Mouse (Mus musculus): Measurements from ENCODE around the gene Wdr46. TPM values are rescaled to one million over a fixed set of nuclear protein-coding genes. Genes with fewer than 3 reads are reported as not detected.
"Not testable (repeated sequence)": the region's sequence is repeated elsewhere in the genome, so short reads cannot be mapped to it uniquely, and the experiment has no call there.

Wdr46 gene
- polyA plus RNA-seq, 1 experiment from 2014 or later = 37.2 TPM

DNA sequence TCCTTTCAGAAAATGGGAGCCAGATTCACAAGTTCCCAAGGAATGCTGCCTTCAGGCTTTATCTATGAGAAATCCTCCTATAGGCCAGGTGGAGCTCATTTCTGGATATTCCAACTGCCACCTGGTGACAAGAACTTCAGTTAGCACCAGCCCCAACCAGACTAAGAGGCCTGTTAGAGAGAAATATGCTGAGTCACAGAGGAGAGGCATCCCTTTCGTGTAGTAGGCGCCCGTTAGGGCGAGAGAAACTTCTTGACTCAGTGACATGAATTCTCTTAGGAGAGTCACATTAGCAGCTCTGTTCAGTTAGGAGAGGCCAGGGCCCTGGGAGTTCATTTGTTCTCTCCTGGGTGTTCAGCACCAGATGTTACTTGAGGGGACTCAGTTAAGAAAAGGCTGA lies 40.8 kb upstream of the Wdr46 start:
- H3K4me1 ChIP-seq (ENCODE audit: insufficient read depth) = no peaks in the 10 kb centered on the region
- no peak overlapping the region for H3K27ac ChIP-seq (ENCODE audit: low read depth)
- no peak overlapping the region for H3K9ac ChIP-seq
- no peaks in the 10 kb centered on the region for H3K9me3 ChIP-seq (ENCODE audit: low read depth, low read length)
- WGBS = 87% methylated on average over 4 of the region's 4 CpGs
- no peak for DNase-seq
- TF ChIP-seq CTCF (IDR thresholded peaks at IDR 0.05; ENCODE audit: low read depth) = no peak
- no peaks in the 10 kb centered on the region for H3K27me3 ChIP-seq (ENCODE audit: insufficient read depth, low read length)
- no peak overlapping the region for H3K4me2 ChIP-seq
- no peak for ATAC-seq (ENCODE audit: insufficient read depth)
- no peaks in the 10 kb centered on the region for H3K36me3 ChIP-seq (ENCODE audit: insufficient read depth)
- no peak overlapping the region for H3K4me3 ChIP-seq (ENCODE audit: low read depth, low read length)

DNA sequence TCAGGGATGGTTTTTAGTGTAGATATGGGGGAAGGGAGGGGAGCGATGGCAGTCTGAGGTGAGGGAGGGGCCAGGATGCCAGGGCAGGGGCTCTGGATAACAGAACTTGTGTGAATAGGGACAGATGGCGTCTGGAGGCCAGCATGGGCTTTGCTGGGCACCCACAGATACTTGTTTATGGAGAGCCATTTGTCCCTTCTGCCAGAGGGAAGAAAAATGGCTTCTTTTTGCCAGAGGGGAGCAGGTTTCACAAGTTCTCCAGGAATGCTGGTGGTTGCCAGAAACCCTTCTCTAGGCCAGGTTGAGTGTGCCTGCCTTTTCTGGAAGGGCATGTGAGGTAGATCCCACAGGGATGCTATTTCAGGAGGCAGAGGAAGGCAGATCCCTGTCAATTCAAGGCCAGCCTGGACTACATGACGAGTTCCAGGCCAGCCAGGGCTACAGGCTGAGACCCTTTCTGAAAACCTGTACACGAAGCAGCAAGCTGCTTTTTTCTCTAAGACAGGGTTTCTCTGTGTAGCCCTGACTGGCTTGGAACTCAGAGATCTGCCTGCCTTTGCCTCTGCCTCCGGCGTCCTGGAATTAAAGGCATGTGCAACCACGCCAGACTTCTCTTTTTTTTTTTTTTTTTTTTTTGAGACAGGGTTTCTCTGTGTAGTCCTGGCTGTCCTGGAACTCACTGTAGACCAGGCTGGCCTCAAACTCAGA lies 40.0 kb upstream of the Wdr46 start:
- H3K27me3 ChIP-seq (ENCODE audit: insufficient read depth, low read length) = no peaks in the 10 kb centered on the region
- ATAC-seq (ENCODE audit: insufficient read depth) = no peak
- no peaks in the 10 kb centered on the region for H3K9me3 ChIP-seq (ENCODE audit: low read depth, low read length)
- no peak overlapping the region for H3K4me2 ChIP-seq
- H3K4me3 ChIP-seq (ENCODE audit: low read depth, low read length) = no peak overlapping the region
- no peaks in the 10 kb centered on the region for H3K36me3 ChIP-seq (ENCODE audit: insufficient read depth)
- TF ChIP-seq CTCF (IDR thresholded peaks at IDR 0.05; ENCODE audit: low read depth) = no peak
- no peak overlapping the region for H3K27ac ChIP-seq (ENCODE audit: low read depth)
- no peaks in the 10 kb centered on the region for H3K4me1 ChIP-seq (ENCODE audit: insufficient read depth)
- WGBS = 53% methylated on average over 7 of the region's 7 CpGs
- no peak for DNase-seq
- H3K9ac ChIP-seq = no peak overlapping the region

DNA sequence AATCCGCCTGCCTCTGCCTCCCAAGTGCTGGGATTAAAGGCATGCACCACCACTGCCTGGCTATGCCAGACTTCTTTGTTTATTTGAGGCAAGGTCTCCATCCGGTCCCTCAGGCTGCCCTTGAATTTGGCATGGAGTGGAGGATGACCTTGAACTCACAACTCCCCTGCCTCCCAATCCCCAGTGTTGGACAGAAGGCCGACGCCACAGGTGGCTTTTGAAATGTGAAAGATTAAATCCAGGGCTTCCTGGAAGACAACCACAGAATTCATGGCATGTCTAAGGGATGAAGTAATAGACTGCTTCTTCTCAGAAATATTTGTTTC lies 39.5 kb upstream of the Wdr46 start:
- ATAC-seq (ENCODE audit: insufficient read depth) = no peak
- no peaks in the 10 kb centered on the region for H3K36me3 ChIP-seq (ENCODE audit: insufficient read depth)
- TF ChIP-seq CTCF (IDR thresholded peaks at IDR 0.05; ENCODE audit: low read depth) = no peak
- DNase-seq = no peak
- H3K9me3 ChIP-seq (ENCODE audit: low read depth, low read length) = no peaks in the 10 kb centered on the region
- 80% methylated on average over 4 of the region's 4 CpGs for WGBS
- H3K27me3 ChIP-seq (ENCODE audit: insufficient read depth, low read length) = no peaks in the 10 kb centered on the region
- H3K27ac ChIP-seq (ENCODE audit: low read depth) = no peak overlapping the region
- H3K9ac ChIP-seq = no peak overlapping the region
- H3K4me1 ChIP-seq (ENCODE audit: insufficient read depth) = no peaks in the 10 kb centered on the region
- H3K4me2 ChIP-seq = no peak overlapping the region
- H3K4me3 ChIP-seq (ENCODE audit: low read depth, low read length) = no peak overlapping the region

DNA sequence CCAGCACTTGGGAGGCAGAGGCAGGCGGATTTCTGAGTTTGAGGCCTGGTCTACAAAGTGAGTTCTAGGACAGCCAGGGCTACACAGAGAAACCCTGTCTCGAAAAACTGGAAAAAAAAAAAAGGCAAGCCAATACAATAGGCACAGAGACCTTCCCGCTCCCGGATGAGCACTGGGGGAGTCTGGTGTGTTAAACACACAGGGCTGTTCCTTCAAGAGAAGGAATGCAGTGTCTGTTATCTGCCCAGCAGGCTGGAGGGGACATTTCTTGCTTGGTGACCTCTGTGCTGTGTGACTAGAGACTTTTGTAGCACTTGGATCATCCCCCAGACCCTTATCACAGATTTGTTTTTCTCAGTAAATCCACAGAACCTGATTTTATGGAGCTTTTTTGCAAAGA lies 38.8 kb upstream of the Wdr46 start:
- Histone ChIP-seq H3K27ac (ENCODE audit: low read depth) (no peak overlapping the region), H3K4me2 (no peak overlapping the region), H3K9me3 (ENCODE audit: low read depth, low read length) (no peaks in the 10 kb centered on the region), H3K4me3 (ENCODE audit: low read depth, low read length) (no peak overlapping the region), H3K4me1 (ENCODE audit: insufficient read depth) (no peaks in the 10 kb centered on the region), H3K9ac (no peak overlapping the region), H3K27me3 (ENCODE audit: insufficient read depth, low read length) (no peaks in the 10 kb centered on the region), H3K36me3 (ENCODE audit: insufficient read depth) (no peaks in the 10 kb centered on the region)
- ATAC-seq (ENCODE audit: insufficient read depth) = no peak
- no peak for TF ChIP-seq CTCF (IDR thresholded peaks at IDR 0.05; ENCODE audit: low read depth)
- 65% methylated on average over 4 of the region's 4 CpGs for WGBS
- DNase-seq = no peak

DNA sequence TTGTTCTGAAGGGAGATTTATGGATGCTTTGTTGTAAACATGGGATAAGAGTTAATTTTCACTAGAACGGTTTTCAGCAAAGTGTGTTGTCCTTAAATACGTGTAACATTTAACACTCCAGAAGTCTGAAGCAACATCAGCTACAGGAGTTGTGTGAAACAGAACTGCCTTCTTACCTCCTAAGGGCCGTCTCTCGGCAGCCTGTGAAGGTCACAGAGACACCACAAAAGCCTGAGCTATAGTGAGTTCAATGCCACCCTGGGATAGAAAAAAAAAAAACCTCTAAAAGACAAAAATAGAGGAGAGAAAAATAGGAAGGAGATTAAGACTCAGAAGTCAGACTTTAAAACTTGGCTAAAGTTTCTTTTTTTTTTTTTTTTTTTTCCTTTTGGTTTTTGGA lies 38.4 kb upstream of the Wdr46 start:
- no peak for ATAC-seq (ENCODE audit: insufficient read depth)
- no peak overlapping the region for H3K27ac ChIP-seq (ENCODE audit: low read depth)
- 52% methylated on average over 4 of the region's 4 CpGs for WGBS

DNA sequence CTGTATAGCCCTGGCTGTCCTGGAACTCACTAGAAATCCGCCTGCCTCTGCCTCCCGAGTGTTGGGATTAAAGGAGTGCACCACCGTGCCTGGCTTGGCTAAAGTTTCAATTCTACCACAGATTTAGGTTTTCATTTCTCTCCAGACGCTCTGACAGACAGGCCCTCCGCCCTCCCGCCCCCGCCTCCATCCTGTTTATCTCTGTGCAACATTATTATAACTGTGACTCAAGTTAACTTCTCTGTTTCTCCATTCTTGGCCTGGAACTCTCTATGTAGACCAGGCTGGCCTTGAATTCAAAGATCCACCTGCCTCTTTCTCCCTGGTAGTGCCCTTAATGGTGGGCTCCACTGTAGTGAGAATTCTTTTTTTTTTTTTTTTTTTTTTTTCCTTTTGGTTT lies 38.0 kb upstream of the Wdr46 start:
- H3K4me1 ChIP-seq (ENCODE audit: insufficient read depth) = no peaks in the 10 kb centered on the region
- H3K4me2 ChIP-seq = no peak overlapping the region
- no peak overlapping the region for H3K4me3 ChIP-seq (ENCODE audit: low read depth, low read length)
- no peak overlapping the region for H3K27ac ChIP-seq (ENCODE audit: low read depth)
- H3K36me3 ChIP-seq (ENCODE audit: insufficient read depth) = no peaks in the 10 kb centered on the region
- ATAC-seq (ENCODE audit: insufficient read depth) (no peak), DNase-seq (no peak)
- H3K27me3 ChIP-seq (ENCODE audit: insufficient read depth, low read length) = no peaks in the 10 kb centered on the region
- H3K9me3 ChIP-seq (ENCODE audit: low read depth, low read length) = no peaks in the 10 kb centered on the region
- TF ChIP-seq CTCF (IDR thresholded peaks at IDR 0.05; ENCODE audit: low read depth) = no peak
- 73% methylated on average over 7 of the region's 7 CpGs for WGBS
- H3K9ac ChIP-seq = no peak overlapping the region

More for the DNA sequence above, 38.4 kb upstream of the Wdr46 start:
- no peak for TF ChIP-seq CTCF (IDR thresholded peaks at IDR 0.05; ENCODE audit: low read depth)
- Histone ChIP-seq H3K4me2 (no peak overlapping the region), H3K4me1 (ENCODE audit: insufficient read depth) (no peaks in the 10 kb centered on the region), H3K4me3 (ENCODE audit: low read depth, low read length) (no peak overlapping the region), H3K27me3 (ENCODE audit: insufficient read depth, low read length) (no peaks in the 10 kb centered on the region), H3K9ac (no peak overlapping the region), H3K9me3 (ENCODE audit: low read depth, low read length) (no peaks in the 10 kb centered on the region), H3K36me3 (ENCODE audit: insufficient read depth) (no peaks in the 10 kb centered on the region)
- no peak for DNase-seq

DNA sequence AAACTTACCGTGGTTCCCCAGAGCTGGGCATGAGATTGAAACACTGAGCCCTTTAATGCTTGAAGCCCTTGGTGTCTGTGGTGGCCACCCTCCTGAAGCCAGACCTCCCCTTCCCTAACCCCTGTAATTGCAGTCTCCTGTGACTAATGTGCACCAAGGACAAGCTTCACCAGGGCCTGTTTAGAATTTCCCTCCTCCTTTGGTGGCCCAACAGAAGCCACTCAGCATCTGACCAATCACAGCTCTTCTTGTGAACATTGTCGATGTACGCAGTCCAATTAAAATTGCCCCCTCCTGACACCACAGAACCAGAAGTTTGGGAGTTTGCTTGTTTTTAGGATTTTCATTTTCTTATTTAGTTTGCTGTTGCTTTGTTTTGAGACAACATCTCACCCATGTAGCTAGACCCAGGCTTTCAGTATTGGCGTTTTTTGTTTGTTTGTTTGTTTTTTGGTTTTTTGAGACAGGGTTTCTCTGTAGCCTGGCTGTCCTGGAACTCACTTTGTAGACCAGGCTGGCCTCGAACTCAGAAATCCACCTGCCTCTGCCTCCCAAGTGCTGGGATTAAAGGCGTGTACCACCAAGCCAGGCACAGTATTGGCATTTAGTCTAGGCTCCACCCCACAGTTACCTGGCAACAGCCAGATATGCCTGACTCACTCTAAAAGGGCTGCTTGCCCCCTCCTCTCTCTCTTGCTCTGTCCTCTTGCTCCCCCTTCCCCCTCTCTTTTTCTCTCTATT lies 36.4 kb upstream of the Wdr46 start:
- not testable (repeated sequence) for ATAC-seq (ENCODE audit: insufficient read depth); H3K4me3 ChIP-seq (ENCODE audit: low read depth, low read length)
- 66% methylated on average over 6 of the region's 6 CpGs for WGBS

DNA sequence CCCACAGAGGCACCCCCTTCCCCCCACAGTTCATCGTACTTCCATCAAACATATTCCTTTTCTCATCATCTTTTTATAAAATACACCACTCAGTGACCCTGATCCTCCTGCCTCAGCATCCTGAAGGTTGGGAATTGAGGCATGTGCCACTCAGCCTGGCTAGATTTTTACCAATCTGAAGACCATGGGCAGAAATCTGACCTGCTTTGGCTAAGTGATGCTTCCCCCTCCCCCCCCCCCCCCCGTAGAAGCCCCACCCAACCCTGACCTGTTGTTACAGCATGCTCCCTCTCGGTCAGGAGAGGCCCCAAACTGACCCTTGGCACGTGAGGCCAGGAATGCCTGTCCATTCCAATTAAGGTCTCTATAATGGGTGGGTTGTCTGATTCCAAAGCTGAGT lies 35.6 kb upstream of the Wdr46 start, which contains the start of gene Platr17:
TSS of gene Platr17 (plus strand) at position 301 of the 400 bp plus-strand sequence.
- H3K36me3 ChIP-seq (ENCODE audit: insufficient read depth); H3K27me3 ChIP-seq (ENCODE audit: insufficient read depth, low read length); DNase-seq; H3K4me1 ChIP-seq (ENCODE audit: insufficient read depth); H3K27ac ChIP-seq (ENCODE audit: low read depth); H3K9ac ChIP-seq; H3K9me3 ChIP-seq (ENCODE audit: low read depth, low read length); H3K4me2 ChIP-seq; H3K4me3 ChIP-seq (ENCODE audit: low read depth, low read length); ATAC-seq (ENCODE audit: insufficient read depth): not testable (repeated sequence)
- WGBS = 41% methylated on average over 4 of the region's 4 CpGs

More for the DNA sequence above, 36.4 kb upstream of the Wdr46 start:
- not testable (repeated sequence) for H3K27ac ChIP-seq (ENCODE audit: low read depth); H3K9ac ChIP-seq; H3K36me3 ChIP-seq (ENCODE audit: insufficient read depth); H3K4me2 ChIP-seq; H3K9me3 ChIP-seq (ENCODE audit: low read depth, low read length); H3K4me1 ChIP-seq (ENCODE audit: insufficient read depth); DNase-seq; H3K27me3 ChIP-seq (ENCODE audit: insufficient read depth, low read length)
